Mouse (Mus musculus): ENCODE results near the gene Tnfaip8l1. TPM values are rescaled to one million over a fixed set of nuclear protein-coding genes. Genes with fewer than 3 reads are reported as not detected.
A peak's percentile ranks its signal among the peaks of the same experiment; 100 is the strongest.

The Tnfaip8l1 gene
- polyA plus RNA-seq, 1 experiment from 2014 or later, result 10.9 TPM

- Histone ChIP-seq H3K4me2 (ENCODE audit: low read length) (peak within 1 kb of the TSS; percentile 84), H3K27me3 (replicated peaks; ENCODE audit: control insufficient read depth, insufficient read depth, low read length) (no peaks in the 10 kb centered on the region), H3K4me3 (ENCODE audit: low read depth, low read length) (peak within 1 kb of the TSS; percentile 74), H3K9ac (ENCODE audit: low read length) (peak within 1 kb of the TSS; percentile 77), H3K9me3 (replicated peaks; ENCODE audit: control insufficient read depth, low read length) (no peaks in the 10 kb centered on the region), H3K36me3 (ENCODE audit: control insufficient read depth, insufficient read depth, low read length) (peaks cover 57% of the 10 kb centered on the region), H3K4me1 (ENCODE audit: control insufficient read depth, insufficient read depth, low read length) (peaks cover 7% of the 10 kb centered on the region), H3K27ac (ENCODE audit: low read depth, low read length) (peak within 1 kb of the TSS; percentile 52; the same call in 1 of the 2 replicates)
- peak; percentile 98 for ATAC-seq
- under 1% methylated on average over 47 of the region's 47 CpGs for WGBS
- peak; percentile 97 for DNase-seq (ENCODE audit: low spot score)
These were observed 21.4 kb downstream of the Tnfaip8l1 start, which contains the start of gene Mydgf for GRCm38 (mm10) chr17:56183658-56184103. Mydgf (minus strand) TSS chr17:56183920.

- peak overlapping the region; percentile 8; the same call in 1 of the 2 replicates for H3K9ac ChIP-seq (ENCODE audit: low read length)
- no peaks in the 10 kb centered on the region for H3K27me3 ChIP-seq (replicated peaks; ENCODE audit: control insufficient read depth, insufficient read depth, low read length)
- peak; percentile 23 for DNase-seq (ENCODE audit: low spot score)
- H3K27ac ChIP-seq (ENCODE audit: low read depth, low read length), result peak overlapping the region; percentile 39; the same call in 1 of the 2 replicates
- peaks cover 59% of the 10 kb centered on the region for H3K36me3 ChIP-seq (ENCODE audit: control insufficient read depth, insufficient read depth, low read length)
- H3K4me3 ChIP-seq (ENCODE audit: low read depth, low read length), result no peak overlapping the region
- H3K4me2 ChIP-seq (ENCODE audit: low read length), result no peak overlapping the region
- peaks cover 7% of the 10 kb centered on the region for H3K4me1 ChIP-seq (ENCODE audit: control insufficient read depth, insufficient read depth, low read length)
- no peaks in the 10 kb centered on the region for H3K9me3 ChIP-seq (replicated peaks; ENCODE audit: control insufficient read depth, low read length)
- WGBS, result 47% methylated on average over 11 of the region's 11 CpGs
- no peak for ATAC-seq
These were observed 23.2 kb downstream of the Tnfaip8l1 start for GRCm38 (mm10) chr17:56185281-56186141.

- Histone ChIP-seq H3K9me3 (replicated peaks; ENCODE audit: control insufficient read depth, low read length) (no peaks in the 10 kb centered on the region), H3K27me3 (replicated peaks; ENCODE audit: control insufficient read depth, insufficient read depth, low read length) (no peaks in the 10 kb centered on the region), H3K4me3 (ENCODE audit: low read depth, low read length) (no peak overlapping the region), H3K27ac (ENCODE audit: low read depth, low read length) (no peak overlapping the region), H3K4me2 (ENCODE audit: low read length) (no peak overlapping the region), H3K36me3 (ENCODE audit: control insufficient read depth, insufficient read depth, low read length) (peaks cover 93% of the 10 kb centered on the region), H3K9ac (ENCODE audit: low read length) (no peak overlapping the region), H3K4me1 (ENCODE audit: control insufficient read depth, insufficient read depth, low read length) (no peaks in the 10 kb centered on the region)
- DNase-seq (ENCODE audit: low spot score), result no peak
- no peak for ATAC-seq
- WGBS, result 83% methylated on average over 6 of the region's 6 CpGs
These were observed 29.0 kb downstream of the Tnfaip8l1 start for GRCm38 (mm10) chr17:56191266-56191665.

- Histone ChIP-seq H3K27ac (ENCODE audit: low read depth, low read length) (no peak overlapping the region), H3K9ac (ENCODE audit: low read length) (no peak overlapping the region), H3K27me3 (replicated peaks; ENCODE audit: control insufficient read depth, insufficient read depth, low read length) (no peaks in the 10 kb centered on the region), H3K4me2 (ENCODE audit: low read length) (no peak overlapping the region), H3K36me3 (ENCODE audit: control insufficient read depth, insufficient read depth, low read length) (peaks cover 93% of the 10 kb centered on the region), H3K4me1 (ENCODE audit: control insufficient read depth, insufficient read depth, low read length) (no peaks in the 10 kb centered on the region), H3K4me3 (ENCODE audit: low read depth, low read length) (no peak overlapping the region), H3K9me3 (replicated peaks; ENCODE audit: control insufficient read depth, low read length) (no peaks in the 10 kb centered on the region)
- DNase-seq (ENCODE audit: low spot score) (no peak), ATAC-seq (no peak)
- 91% methylated on average over 12 of the region's 12 CpGs for WGBS
These were observed 32.1 kb downstream of the Tnfaip8l1 start for GRCm38 (mm10) chr17:56194357-56194756.

GRCm38 (mm10) chr17:56194765-56195164, 32.5 kb downstream of the Tnfaip8l1 start:
- no peak for DNase-seq (ENCODE audit: low spot score)
- H3K4me2 ChIP-seq (ENCODE audit: low read length), result no peak overlapping the region
- no peak overlapping the region for H3K9ac ChIP-seq (ENCODE audit: low read length)
- no peaks in the 10 kb centered on the region for H3K9me3 ChIP-seq (replicated peaks; ENCODE audit: control insufficient read depth, low read length)
- H3K27me3 ChIP-seq (replicated peaks; ENCODE audit: control insufficient read depth, insufficient read depth, low read length), result no peaks in the 10 kb centered on the region
- WGBS, result 89% methylated on average over 13 of the region's 13 CpGs
- no peak overlapping the region for H3K4me3 ChIP-seq (ENCODE audit: low read depth, low read length)
- no peak overlapping the region for H3K27ac ChIP-seq (ENCODE audit: low read depth, low read length)
- peaks cover 92% of the 10 kb centered on the region for H3K36me3 ChIP-seq (ENCODE audit: control insufficient read depth, insufficient read depth, low read length)
- H3K4me1 ChIP-seq (ENCODE audit: control insufficient read depth, insufficient read depth, low read length), result no peaks in the 10 kb centered on the region
- no peak for ATAC-seq

- ATAC-seq, result no peak
- H3K9me3 ChIP-seq (replicated peaks; ENCODE audit: control insufficient read depth, low read length), result no peaks in the 10 kb centered on the region
- no peaks in the 10 kb centered on the region for H3K4me1 ChIP-seq (ENCODE audit: control insufficient read depth, insufficient read depth, low read length)
- 70% methylated on average over 2 of the region's 2 CpGs for WGBS
- no peak overlapping the region for H3K27ac ChIP-seq (ENCODE audit: low read depth, low read length)
- no peak overlapping the region for H3K9ac ChIP-seq (ENCODE audit: low read length)
- no peaks in the 10 kb centered on the region for H3K27me3 ChIP-seq (replicated peaks; ENCODE audit: control insufficient read depth, insufficient read depth, low read length)
- H3K36me3 ChIP-seq (ENCODE audit: control insufficient read depth, insufficient read depth, low read length), result peaks cover 83% of the 10 kb centered on the region
- no peak for DNase-seq (ENCODE audit: low spot score)
- H3K4me3 ChIP-seq (ENCODE audit: low read depth, low read length), result no peak overlapping the region
- H3K4me2 ChIP-seq (ENCODE audit: low read length), result no peak overlapping the region
These were observed 34.6 kb downstream of the Tnfaip8l1 start for GRCm38 (mm10) chr17:56196860-56197259.

GRCm38 (mm10) chr17:56200586-56200985, 38.3 kb downstream of the Tnfaip8l1 start:
- no peak for DNase-seq (ENCODE audit: low spot score)
- Histone ChIP-seq H3K9me3 (replicated peaks; ENCODE audit: control insufficient read depth, low read length) (no peaks in the 10 kb centered on the region), H3K9ac (ENCODE audit: low read length) (no peak overlapping the region), H3K36me3 (ENCODE audit: control insufficient read depth, insufficient read depth, low read length) (peaks cover 87% of the 10 kb centered on the region), H3K4me3 (ENCODE audit: low read depth, low read length) (no peak overlapping the region), H3K27me3 (replicated peaks; ENCODE audit: control insufficient read depth, insufficient read depth, low read length) (no peaks in the 10 kb centered on the region), H3K27ac (ENCODE audit: low read depth, low read length) (no peak overlapping the region), H3K4me2 (ENCODE audit: low read length) (no peak overlapping the region), H3K4me1 (ENCODE audit: control insufficient read depth, insufficient read depth, low read length) (no peaks in the 10 kb centered on the region)
- ATAC-seq, result no peak
- WGBS, result 80% methylated on average over 9 of the region's 9 CpGs

GRCm38 (mm10) chr17:56201642-56202041, 39.4 kb downstream of the Tnfaip8l1 start:
- H3K36me3 ChIP-seq (ENCODE audit: control insufficient read depth, insufficient read depth, low read length), result peaks cover 87% of the 10 kb centered on the region
- DNase-seq (ENCODE audit: low spot score) (no peak), ATAC-seq (no peak)
- H3K4me3 ChIP-seq (ENCODE audit: low read depth, low read length), result no peak overlapping the region
- 78% methylated on average over 3 of the region's 3 CpGs for WGBS
- no peaks in the 10 kb centered on the region for H3K27me3 ChIP-seq (replicated peaks; ENCODE audit: control insufficient read depth, insufficient read depth, low read length)
- H3K9ac ChIP-seq (ENCODE audit: low read length), result no peak overlapping the region
- no peaks in the 10 kb centered on the region for H3K4me1 ChIP-seq (ENCODE audit: control insufficient read depth, insufficient read depth, low read length)
- H3K9me3 ChIP-seq (replicated peaks; ENCODE audit: control insufficient read depth, low read length), result no peaks in the 10 kb centered on the region
- no peak overlapping the region for H3K4me2 ChIP-seq (ENCODE audit: low read length)
- no peak overlapping the region for H3K27ac ChIP-seq (ENCODE audit: low read depth, low read length)

- H3K27me3 ChIP-seq (replicated peaks; ENCODE audit: control insufficient read depth, insufficient read depth, low read length), result no peaks in the 10 kb centered on the region
- no peak overlapping the region for H3K4me2 ChIP-seq (ENCODE audit: low read length)
- H3K9ac ChIP-seq (ENCODE audit: low read length), result no peak overlapping the region
- no peak overlapping the region for H3K27ac ChIP-seq (ENCODE audit: low read depth, low read length)
- WGBS, result 95% methylated on average over 8 of the region's 8 CpGs
- no peak overlapping the region for H3K4me3 ChIP-seq (ENCODE audit: low read depth, low read length)
- H3K9me3 ChIP-seq (replicated peaks; ENCODE audit: control insufficient read depth, low read length), result no peaks in the 10 kb centered on the region
- no peaks in the 10 kb centered on the region for H3K4me1 ChIP-seq (ENCODE audit: control insufficient read depth, insufficient read depth, low read length)
- H3K36me3 ChIP-seq (ENCODE audit: control insufficient read depth, insufficient read depth, low read length), result peaks cover 87% of the 10 kb centered on the region
- DNase-seq (ENCODE audit: low spot score) (no peak), ATAC-seq (no peak)
These were observed 40.2 kb downstream of the Tnfaip8l1 start for GRCm38 (mm10) chr17:56202476-56202875.

Data from forebrain, embryonic 14.5 days (tissue).